Mouse (Mus musculus) limb, embryonic 14.5 days (tissue): ENCODE data around the gene Slc3a2. TPM values are rescaled to one million over a fixed set of nuclear protein-coding genes. Genes with fewer than 3 reads are reported as not detected.

Experiments used
- ATAC-seq: fragments of 200-750 bp; cut with Nextera tagmentation; 2 replicates; pipeline ENCODE4 v1.8.0; 2017; ENCODE audit warnings: low read depth, moderate number of reproducible peaks, moderate TSS enrichment; ENCODE audit not compliant: low FRiP score
- DNase-seq: peaks from one replicate; pipeline ENCODE4 v3.0.0-alpha.2; 2015; ENCODE audit warnings: low spot score
- H3K27ac ChIP-seq: fragments of 300-500 bp; sonication (generic); replicated peaks from 2 replicates; pipeline ENCODE4 v1.5.1; 2014; ENCODE audit warnings: low read depth, mild to moderate bottlenecking, low read length, moderate library complexity, mixed read lengths
- H3K27me3 ChIP-seq: fragments of 300-500 bp; sonication (generic); 2 replicates; pipeline ENCODE4 v1.6.1; 2014; ENCODE audit warnings: low read length, mixed read lengths; ENCODE audit not compliant: control insufficient read depth, insufficient read depth
- H3K36me3 ChIP-seq: fragments of 300-500 bp; sonication (generic); 2 replicates; pipeline ENCODE4 v1.6.1; 2014; ENCODE audit warnings: mild to moderate bottlenecking, low read length, moderate library complexity, mixed read lengths; ENCODE audit not compliant: control insufficient read depth, insufficient read depth
- H3K4me1 ChIP-seq: fragments of 300-500 bp; sonication (generic); 2 replicates; pipeline ENCODE4 v1.6.1; 2014; ENCODE audit warnings: antibody characterized with exemption, low read length, mixed read lengths; ENCODE audit not compliant: control insufficient read depth, insufficient read depth
- H3K4me2 ChIP-seq: fragments of 300-500 bp; sonication (generic); replicated peaks from 2 replicates; pipeline ENCODE4 v1.6.1; 2014; ENCODE audit warnings: low read depth, mild to moderate bottlenecking, low read length, moderate library complexity; ENCODE audit not compliant: severe bottlenecking
- H3K4me3 ChIP-seq: fragments of 300-500 bp; sonication (generic); replicated peaks from 2 replicates; pipeline ENCODE4 v1.5.1; 2014; ENCODE audit warnings: low read length
- H3K9ac ChIP-seq: fragments of 300-500 bp; sonication (generic); 2 replicates; pipeline ENCODE4 v1.6.1; 2014; ENCODE audit warnings: mild to moderate bottlenecking, low read depth, low read length, moderate library complexity; ENCODE audit not compliant: severe bottlenecking
- H3K9me3 ChIP-seq: fragments of 300-500 bp; sonication (generic); 2 replicates; pipeline ENCODE4 v1.6.1; 2016; ENCODE audit warnings: low read length; ENCODE audit not compliant: control insufficient read depth
- POLR2A ChIP-seq: fragments of 200-500 bp; IDR thresholded peaks from 2 replicates; pipeline ENCODE4 v1.8.0; 2012; ENCODE audit warnings: inconsistent platforms, mild to moderate bottlenecking, moderate library complexity, borderline replicate concordance; ENCODE audit not compliant: insufficient read depth, insufficient read length; ENCODE audit errors: extremely low read depth
- WGBS: fragments of 180-500 bp; shearing (Covaris S2); extraction: QIAGEN DNeasy Blood & Tissue Kit; methylation state at CpG from one replicate; pipeline ENCODE4 v1.1.7; 2014; 5-methylcytosine and 5-hydroxymethylcytosine counted together
- polyA plus RNA-seq, 2 experiments: library from polyadenylated mRNA; depleted of rRNA in 1 of 2; stranded (reverse) in 1 of 2; unstranded in 1 of 2; fragments of >200 nt; fragmentation: Nextera tagmentation in 1 of 2; extraction: Ambion mirVana in 1 of 2; gene quantifications; 2 replicates each; pipeline versions ENCODE4 v1.2.1 to v1.2.3; 2012 to 2014

Gene Slc3a2
- polyA plus RNA-seq, 2 experiments: 109 to 111 TPM

DNA sequence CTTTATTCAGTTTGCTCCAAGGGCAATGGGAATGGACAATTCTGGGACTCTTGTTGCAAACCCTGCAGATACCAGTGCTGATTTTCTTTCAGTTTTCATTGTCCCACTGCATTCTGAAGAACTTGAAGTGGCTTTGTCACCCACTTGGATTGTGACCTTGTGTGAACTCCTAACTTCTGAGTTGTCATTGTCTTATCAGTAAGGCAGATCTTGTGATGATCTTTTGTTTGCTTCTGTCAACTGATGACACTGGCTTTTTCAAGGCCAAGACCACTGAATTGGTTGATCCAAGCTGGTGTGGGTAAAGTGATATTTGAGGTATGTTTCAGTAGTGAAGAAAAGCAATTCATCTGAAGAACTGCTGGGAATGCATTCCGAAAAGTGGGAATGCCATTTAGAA lies 22.2 kb upstream of the Slc3a2 start:
- H3K36me3 ChIP-seq: peaks cover 83% of the 10 kb centered on the region
- ATAC-seq (no peak), DNase-seq (no peak)
- no peak overlapping the region for H3K27ac ChIP-seq
- WGBS: 96% methylated on average over 1 of the region's 1 CpGs
- no peak overlapping the region for H3K4me2 ChIP-seq
- no peaks in the 10 kb centered on the region for H3K9me3 ChIP-seq
- TF ChIP-seq POLR2A: no peak
- no peak overlapping the region for H3K4me3 ChIP-seq
- no peaks in the 10 kb centered on the region for H3K27me3 ChIP-seq
- H3K4me1 ChIP-seq: peaks cover 17% of the 10 kb centered on the region
- no peak overlapping the region for H3K9ac ChIP-seq

DNA sequence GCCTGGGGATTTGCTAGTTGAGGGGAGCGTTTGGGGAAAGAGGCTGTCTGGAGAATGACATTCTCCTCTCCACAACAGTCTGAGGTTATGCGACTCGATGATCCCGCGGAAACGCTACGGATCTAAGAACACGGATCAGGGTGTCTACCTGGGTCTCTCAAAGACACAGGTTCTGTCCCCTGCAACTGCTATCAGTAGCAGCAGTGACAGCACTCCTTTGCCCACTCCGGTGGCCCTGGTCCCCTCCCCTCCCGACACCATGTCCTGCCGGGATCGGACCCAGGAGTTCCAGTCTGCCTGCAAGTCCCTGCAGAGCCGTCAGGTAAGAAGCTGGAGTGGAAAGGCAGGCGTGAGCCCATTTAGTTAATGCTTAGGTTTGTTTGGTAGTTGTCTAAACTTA lies 19.0 kb upstream of the Slc3a2 start:
- Histone ChIP-seq H3K9ac (peak overlapping the region; percentile 88), H3K27ac (peak overlapping the region; percentile 97), H3K27me3 (no peaks in the 10 kb centered on the region), H3K4me1 (peaks cover 17% of the 10 kb centered on the region), H3K4me3 (peak overlapping the region; percentile 96), H3K4me2 (peak overlapping the region; percentile 95), H3K9me3 (no peaks in the 10 kb centered on the region), H3K36me3 (peaks cover 80% of the 10 kb centered on the region)
- 16% methylated on average over 12 of the region's 14 CpGs for WGBS
- TF ChIP-seq POLR2A: no peak
- ATAC-seq (no peak), DNase-seq (no peak)

DNA sequence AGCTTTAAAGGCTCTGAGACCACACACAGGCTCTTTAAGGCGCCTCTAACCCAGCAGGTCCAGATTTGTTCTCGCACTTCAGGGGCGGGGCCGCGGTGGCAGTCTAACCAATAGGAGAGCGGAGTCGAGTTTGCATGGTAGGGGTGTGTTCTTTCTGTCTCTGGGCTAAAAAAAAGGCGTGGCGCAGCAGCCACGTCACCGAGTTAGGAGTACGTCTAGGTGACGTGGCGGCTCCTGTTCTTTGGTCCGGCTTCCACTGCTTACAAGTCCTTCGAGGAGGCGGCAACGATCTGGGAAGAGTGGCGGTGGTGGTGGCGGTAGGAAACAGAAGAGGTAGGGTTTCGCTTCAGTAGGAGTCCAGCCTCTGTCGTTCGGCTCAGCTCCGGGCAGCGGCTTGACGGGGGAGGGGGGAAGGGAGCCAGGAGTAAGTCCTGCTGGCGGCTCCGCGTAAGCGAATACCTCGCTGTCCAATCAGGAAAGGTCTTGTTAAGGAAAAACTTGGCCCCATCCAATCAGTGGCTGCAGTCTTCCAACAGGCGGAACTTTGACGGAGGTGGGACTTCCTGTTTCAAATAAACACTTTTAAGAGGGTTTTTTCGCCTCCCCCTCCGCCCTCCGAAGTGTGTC lies 18.2 kb upstream of the Slc3a2 start, which contains the start of gene Stx5a:
Stx5a (plus strand) TSS at position 171 of the 627 bp plus-strand sequence.
- peak within 1 kb of the TSS; percentile 97 for H3K27ac ChIP-seq
- under 1% methylated on average over 36 of the region's 36 CpGs for WGBS
- H3K9ac ChIP-seq: peak within 1 kb of the TSS; percentile 88
- peak within 1 kb of the TSS; percentile 95 for H3K4me2 ChIP-seq
- no peaks in the 10 kb centered on the region for H3K9me3 ChIP-seq
- peak within 1 kb of the TSS; percentile 96 for H3K4me3 ChIP-seq
- H3K4me1 ChIP-seq: peaks cover 19% of the 10 kb centered on the region
- ATAC-seq (peak; percentile 98), DNase-seq (peak; percentile 99)
- TF ChIP-seq POLR2A: peak; percentile 55; the same call in 1 of the 2 replicates
- H3K36me3 ChIP-seq: peaks cover 72% of the 10 kb centered on the region
- no peaks in the 10 kb centered on the region for H3K27me3 ChIP-seq

DNA sequence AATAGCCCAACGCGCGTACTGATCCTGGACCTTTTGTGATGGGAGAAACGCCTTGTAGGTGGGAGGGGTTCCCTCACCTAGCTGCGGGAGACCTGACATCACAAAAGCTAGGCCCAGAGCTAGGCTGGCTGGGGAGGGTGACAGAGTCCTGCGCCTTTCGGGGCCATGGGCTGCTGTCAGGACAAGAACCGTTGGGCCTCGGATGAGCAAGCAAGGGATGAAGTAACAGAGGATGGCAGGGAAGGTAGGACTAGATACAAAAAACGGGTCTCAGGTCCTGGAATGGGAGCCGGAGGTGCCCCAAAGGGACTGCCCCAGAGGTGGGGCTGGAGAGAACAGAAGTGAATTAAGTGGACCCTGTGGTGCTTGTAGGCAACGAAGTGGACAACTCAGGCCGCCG lies 17.4 kb upstream of the Slc3a2 start, which contains the start of gene 1700092M07Rik:
1700092M07Rik (plus strand) TSS at position 116 of the 400 bp plus-strand sequence.
- no peaks in the 10 kb centered on the region for H3K27me3 ChIP-seq
- H3K27ac ChIP-seq: peak within 1 kb of the TSS; percentile 97
- TF ChIP-seq POLR2A: no peak
- peak within 1 kb of the TSS; percentile 61 for H3K4me2 ChIP-seq
- H3K4me1 ChIP-seq: peaks cover 19% of the 10 kb centered on the region
- peak within 1 kb of the TSS; percentile 96 for H3K4me3 ChIP-seq
- ATAC-seq: no peak
- no peak for DNase-seq
- 64% methylated on average over 14 of the region's 14 CpGs for WGBS
- peak within 1 kb of the TSS; percentile 88 for H3K9ac ChIP-seq
- H3K36me3 ChIP-seq: peaks cover 65% of the 10 kb centered on the region
- H3K9me3 ChIP-seq: no peaks in the 10 kb centered on the region

DNA sequence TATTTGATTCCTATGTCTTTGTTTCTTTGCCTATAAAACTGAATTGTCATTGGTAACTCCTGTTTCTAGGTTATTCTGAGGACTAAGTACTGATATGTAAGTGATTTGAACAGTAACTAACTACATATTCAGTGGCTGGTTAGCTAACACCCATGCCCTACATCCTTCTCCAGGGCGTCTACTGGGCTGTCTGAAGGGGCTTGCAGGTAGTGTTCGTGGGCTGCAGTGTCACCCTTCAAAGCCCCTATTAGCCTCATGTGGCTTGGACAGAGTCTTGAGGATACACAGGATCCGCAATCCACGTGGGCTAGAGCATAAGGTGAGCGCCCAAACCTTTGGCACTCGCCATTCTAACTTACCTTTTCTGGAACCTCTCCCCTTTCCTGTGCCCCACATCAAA lies 16.5 kb upstream of the Slc3a2 start:
- H3K4me3 ChIP-seq: no peak overlapping the region
- no peak overlapping the region for H3K27ac ChIP-seq
- no peaks in the 10 kb centered on the region for H3K27me3 ChIP-seq
- H3K4me1 ChIP-seq: peaks cover 23% of the 10 kb centered on the region
- no peak overlapping the region for H3K9ac ChIP-seq
- ATAC-seq (no peak), DNase-seq (no peak)
- no peak for TF ChIP-seq POLR2A
- 95% methylated on average over 6 of the region's 6 CpGs for WGBS
- H3K9me3 ChIP-seq: no peaks in the 10 kb centered on the region
- no peak overlapping the region for H3K4me2 ChIP-seq
- H3K36me3 ChIP-seq: peaks cover 55% of the 10 kb centered on the region
